Mouse (Mus musculus) spleen, adult 2 months (tissue): ENCODE results near the gene AW822073.
"Not testable (repeated sequence)": the region's sequence is repeated elsewhere in the genome, so short reads cannot be mapped to it uniquely, and the experiment has no call there.

ENCODE experiments used
- CTCF ChIP-seq: fragments of 200-500 bp; IDR thresholded peaks from 2 replicates; pipeline ENCODE4 v1.5.1; 2011; ENCODE audit warnings: mild to moderate bottlenecking, inconsistent platforms; ENCODE audit not compliant: insufficient read depth, insufficient read length, insufficient replicate concordance; ENCODE audit errors: extremely low read depth
- POLR2A ChIP-seq: fragments of 200-500 bp; IDR thresholded peaks from 2 replicates; pipeline ENCODE4 v1.6.1; 2011; ENCODE audit warnings: low read depth, low read length, inconsistent platforms

GRCm38 (mm10) chr10:58223161-58223560 is 1.6 kb downstream of the AW822073 start:
- TF ChIP-seq CTCF, POLR2A: not testable (repeated sequence)
